Mouse (Mus musculus) stomach, postnatal 0 days (tissue): ENCODE measurements around the gene Gm21969.

ENCODE experiments used
- CTCF ChIP-seq: IDR thresholded peaks from 2 replicates; pipeline ENCODE4 v1.5.1; 2016; ENCODE audit warnings: antibody characterized with exemption, low read depth, mild to moderate bottlenecking, moderate library complexity
- EP300 ChIP-seq: optimal IDR thresholded peaks from 2 replicates; pipeline ENCODE3; 2016; ENCODE audit warnings: antibody characterized with exemption

DNA sequence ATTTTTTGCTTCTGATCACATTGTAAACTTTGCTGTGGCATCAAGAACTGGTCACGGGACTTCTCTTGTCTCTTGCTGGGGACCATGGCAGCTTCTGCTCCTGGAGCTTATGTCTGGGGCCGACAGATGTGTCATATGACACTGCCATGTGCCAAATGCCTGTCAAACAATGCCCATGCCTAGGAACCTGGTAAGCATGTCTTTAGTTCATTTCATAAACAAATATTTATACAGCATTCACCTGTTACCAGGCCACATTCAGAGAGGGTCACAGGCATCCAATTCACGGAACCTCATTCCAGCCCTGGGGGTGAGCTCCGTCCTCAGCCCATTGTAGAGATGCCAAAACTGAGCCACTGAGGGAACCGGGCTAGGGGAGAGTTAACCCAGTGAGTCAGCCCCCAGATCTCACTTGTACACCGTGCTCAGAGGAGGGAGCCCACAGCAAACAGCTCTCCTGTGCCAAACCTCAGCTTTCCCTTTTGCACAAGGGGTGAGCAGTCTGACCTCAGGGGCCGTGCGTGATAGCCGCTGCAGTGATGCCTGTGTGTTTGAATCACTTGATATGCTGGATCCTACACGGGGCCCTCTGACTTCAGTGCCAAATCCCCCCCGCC is 19.2 kb upstream of the Gm21969 start:
- TF ChIP-seq CTCF (no peak), EP300 (no peak)
